Mouse (Mus musculus) heart, postnatal 25 days (tissue): ENCODE data around the gene Olfr221. TPM values are rescaled to one million over a fixed set of nuclear protein-coding genes. Genes with fewer than 3 reads are reported as not detected.

Source experiments
- DNase-seq: peaks from one replicate; pipeline ENCODE4 v3.0.0; 2022; ENCODE audit warnings: low spot score
- intact Hi-C: fragments of 180-260 bp; cut with DNase I; formaldehyde crosslinking; loops from one replicate; pipeline ENCODE4 v1.15.1; 2025
- total RNA-seq, 2 experiments: library from RNA; stranded (reverse); gene quantifications; 2 replicates each; pipeline ENCODE4 v1.2.3; 2021

Olfr221 gene
- total RNA-seq, 2 experiments from 2014 or later = not detected

DNA sequence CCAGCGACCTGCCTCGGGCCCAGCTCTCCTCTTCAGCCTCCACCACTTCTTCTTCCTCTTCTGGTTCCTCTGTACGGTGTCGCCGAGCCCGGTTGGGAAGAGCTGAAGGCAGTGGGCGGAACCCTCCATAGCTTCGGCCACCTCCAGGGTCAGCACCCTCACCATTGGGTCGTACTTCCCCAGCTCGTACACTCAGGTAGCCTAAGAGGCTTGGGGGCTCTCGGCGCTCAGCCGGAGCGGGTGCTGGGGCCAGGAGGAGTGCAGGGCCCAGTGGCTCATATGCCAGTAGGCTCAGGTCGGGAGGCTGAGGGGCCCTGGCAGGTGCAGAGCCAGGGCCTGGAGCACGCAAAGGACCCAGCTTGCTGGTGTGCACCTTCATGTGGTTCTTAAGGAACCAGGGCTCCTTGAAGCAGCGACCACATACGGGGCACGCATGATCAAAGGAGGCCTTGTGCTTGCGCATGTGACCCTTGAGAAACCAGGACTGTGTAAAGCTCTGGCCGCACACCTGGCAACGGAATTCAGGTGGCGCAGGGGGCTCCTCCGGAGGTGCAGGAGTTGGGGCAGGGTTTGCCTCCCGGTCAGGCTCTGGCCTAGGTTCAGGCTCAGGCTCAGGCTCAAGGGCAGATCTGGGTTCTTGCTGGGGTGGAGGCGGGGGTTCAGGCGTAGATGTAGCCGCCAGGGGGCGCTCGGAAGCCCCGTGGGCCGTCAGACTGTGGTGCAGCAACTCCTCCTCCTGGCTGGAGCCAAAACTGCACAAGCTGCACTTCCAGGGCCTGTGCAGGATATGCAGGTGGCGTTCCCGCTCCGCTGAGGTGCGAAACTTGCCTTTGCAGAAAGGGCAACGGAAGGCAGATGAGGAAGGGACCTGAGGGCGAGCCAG lies 33.7 kb downstream of the Olfr221 start:
- peak; percentile 74 for DNase-seq
- intact Hi-C loops = loop anchor here (2.0 to 5.0 kb wide), 3 partner anchors 14 to 106 kb away; no protein-coding TSS in a partner anchor

DNA sequence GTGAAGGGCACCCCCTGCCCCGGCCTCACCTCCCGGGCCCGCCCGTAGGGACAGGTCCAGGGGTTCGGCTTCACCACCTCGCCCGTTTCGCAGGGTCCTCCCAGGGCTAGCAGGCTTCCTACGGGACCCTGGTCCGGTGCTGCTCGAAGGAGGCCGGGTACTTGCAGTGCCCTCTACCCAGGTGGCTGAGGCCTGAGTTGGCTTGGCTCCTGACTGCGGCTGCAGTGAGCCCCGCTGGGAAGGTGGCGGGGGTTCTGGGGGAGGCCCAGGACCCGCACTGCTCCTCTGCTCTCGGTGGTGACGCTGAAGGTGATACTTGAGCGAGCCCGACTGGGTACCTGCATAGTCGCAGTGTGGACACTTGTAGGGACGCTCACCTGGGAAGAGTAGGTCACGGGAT lies 35.5 kb downstream of the Olfr221 start:
- DNase-seq = no peak
- intact Hi-C loops = loop anchor here (5.0 kb wide), 1 partner anchor 74 kb away; no protein-coding TSS in a partner anchor

DNA sequence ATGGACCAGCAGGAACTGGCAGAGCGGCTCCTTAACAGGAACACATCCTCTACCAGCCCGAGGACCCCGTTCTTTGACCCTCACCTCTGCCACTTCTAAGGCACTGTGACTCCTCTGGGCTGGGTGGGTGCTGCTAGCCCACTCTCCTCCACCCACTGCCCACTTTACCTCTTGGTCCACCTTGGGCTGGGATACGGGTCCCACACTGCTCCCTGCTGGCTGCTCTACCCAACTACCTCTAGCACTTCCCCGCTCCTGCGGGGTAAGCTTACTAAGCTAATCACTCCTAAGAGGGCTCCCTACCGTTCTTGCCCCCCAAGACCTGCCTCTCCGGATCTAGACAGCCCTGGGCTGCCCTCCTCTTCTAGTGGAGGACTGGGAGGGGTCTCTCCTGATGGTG lies 36.0 kb downstream of the Olfr221 start:
- intact Hi-C loops = loop anchor here (5.0 kb wide), 1 partner anchor 74 kb away; no protein-coding TSS in a partner anchor
- DNase-seq = no peak

DNA sequence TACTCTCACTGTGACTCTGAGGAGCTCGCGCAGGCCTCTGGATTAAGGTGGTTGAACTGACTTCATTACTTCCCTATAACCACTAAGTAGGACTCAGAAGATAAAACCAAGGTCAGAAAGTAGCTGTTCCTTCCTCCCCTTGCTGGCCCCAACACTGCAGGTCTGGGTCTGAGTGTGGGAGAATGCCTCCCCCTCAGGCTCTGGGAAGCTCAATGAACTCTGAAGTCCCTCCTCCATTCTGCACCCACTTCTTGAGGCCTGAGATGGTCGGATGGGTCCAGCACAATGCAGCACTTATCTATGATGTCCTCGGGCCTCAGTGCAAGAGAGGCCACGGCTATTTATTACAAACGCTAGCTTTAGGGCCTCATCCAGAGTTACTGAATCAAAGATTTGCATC lies 36.6 kb downstream of the Olfr221 start:
- intact Hi-C loops = loop anchor here (5.0 kb wide), 1 partner anchor 73 kb away; no protein-coding TSS in a partner anchor

DNA sequence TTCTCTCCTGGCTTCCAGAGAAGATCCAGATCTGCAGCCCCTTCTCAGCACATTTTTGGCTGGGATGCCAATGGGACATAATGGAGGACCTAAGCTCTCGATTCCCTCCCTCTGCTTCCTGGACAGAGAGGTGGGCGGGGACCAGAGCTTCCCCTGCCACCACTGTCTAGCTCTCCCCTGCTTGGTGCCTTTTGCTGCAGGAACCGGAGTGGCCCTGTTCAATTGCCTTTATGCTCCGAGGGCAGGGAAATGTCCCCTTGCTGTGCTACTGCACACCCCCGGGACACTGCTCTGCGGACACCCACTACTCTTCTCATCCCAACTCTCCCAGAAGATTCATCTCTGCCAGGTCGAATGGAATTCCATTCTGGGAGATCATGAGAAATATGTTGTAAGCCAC lies 37.1 kb downstream of the Olfr221 start:
- no peak for DNase-seq
- intact Hi-C loops = loop anchor here (5.0 kb wide), 1 partner anchor 73 kb away; no protein-coding TSS in a partner anchor

More for the DNA sequence above, 36.6 kb downstream of the Olfr221 start:
- no peak for DNase-seq

DNA sequence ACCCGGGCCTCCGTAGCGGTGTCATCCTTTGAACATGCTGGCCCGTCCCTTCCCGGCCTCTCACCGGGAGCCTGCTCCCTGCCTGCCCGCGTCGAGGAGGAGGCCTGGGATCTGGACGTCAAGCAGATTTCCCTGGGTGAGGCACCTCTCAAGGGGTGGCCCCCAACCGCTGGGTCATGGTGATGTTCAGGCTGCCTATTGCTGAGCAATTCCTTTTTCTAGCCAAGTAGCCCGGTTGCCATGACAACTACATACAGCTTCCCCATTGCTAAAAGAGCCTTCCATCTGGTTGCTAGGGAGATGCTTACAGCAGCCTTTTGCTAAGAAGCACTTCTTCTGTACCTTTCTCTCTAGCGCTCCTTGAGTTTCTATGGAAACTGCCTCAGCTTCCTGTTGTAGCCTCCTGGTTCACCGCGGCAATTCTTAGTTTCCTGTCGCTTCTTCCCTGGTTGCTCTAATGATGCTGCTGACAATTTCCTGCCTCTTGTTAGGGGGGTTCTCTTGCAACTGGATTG lies 38.2 kb downstream of the Olfr221 start:
- DNase-seq = no peak
- intact Hi-C loops = no loop called here

DNA sequence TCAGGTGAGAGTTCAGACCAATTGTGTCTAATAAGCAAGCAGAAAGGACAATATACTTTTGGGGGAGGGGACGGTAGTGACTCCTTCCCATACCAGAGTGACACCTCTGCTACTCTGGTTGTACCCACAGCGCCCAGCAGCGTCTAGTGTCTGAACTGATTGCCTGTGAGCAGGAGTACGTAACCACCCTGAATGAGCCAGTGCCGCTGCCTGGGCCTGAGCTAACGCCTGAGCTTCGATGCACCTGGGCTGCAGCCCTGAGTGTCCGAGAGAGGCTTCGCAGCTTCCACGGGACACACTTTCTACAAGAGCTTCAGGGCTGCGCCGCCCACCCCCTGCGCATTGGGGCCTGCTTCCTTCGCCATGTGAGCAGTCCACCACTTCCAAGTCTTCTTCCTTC lies 44.8 kb downstream of the Olfr221 start:
- intact Hi-C loops = loop anchor here (2.0 kb wide), 1 partner anchor 95 kb away; no protein-coding TSS in a partner anchor
- no peak for DNase-seq

DNA sequence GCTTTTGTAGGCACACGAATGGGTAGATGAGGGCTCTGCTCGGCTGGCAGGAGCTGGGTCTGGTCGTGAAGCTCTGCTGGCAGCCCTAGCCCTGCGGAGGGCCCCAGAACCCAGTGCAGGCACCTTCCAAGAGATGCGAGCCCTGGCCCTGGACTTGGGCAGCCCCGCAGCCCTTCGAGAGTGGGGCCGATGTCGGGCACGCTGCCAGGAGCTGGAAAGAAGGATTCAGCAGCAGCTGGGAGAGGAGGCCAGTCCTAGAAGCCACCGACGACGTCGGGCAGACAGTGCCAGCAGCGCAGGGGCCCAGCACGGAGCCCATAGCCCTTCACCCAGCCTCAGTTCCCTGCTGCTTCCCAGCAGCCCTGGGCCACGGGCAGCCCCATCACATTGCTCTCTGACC lies 45.4 kb downstream of the Olfr221 start:
- no peak for DNase-seq
- intact Hi-C loops = loop anchor here (2.0 kb wide), 1 partner anchor 94 kb away; no protein-coding TSS in a partner anchor

DNA sequence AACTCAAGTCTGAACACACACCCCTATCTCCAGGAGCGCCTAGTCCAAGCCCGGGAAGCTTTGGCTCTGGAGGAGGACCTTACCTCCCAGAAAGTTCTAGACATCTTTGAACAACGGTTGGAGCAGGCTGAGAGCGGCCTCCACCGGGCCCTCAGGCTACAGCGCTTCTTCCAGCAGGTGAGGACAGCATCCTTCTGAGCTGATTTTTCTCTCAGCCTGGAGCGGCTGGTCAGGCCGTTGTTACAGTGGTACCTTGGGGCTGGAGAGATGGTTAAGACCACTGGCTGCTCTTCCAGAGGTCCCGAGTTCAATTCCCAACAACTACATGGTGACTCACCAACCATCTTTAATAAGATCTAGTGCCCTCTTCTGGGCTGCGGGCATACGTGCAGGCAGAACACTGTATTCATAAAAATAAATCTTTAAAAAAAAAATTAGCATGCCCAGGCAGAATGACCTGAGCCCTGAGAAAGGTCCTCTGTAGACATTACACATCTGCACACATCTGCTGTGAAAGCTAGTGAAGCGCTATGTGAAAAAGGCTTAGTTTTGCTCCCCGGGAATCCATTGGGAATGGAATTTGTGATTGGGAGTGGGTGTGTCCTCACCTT lies 45.9 kb downstream of the Olfr221 start:
- DNase-seq = no peak
- intact Hi-C loops = loop anchor here (2.0 kb wide), 1 partner anchor 94 kb away; no protein-coding TSS in a partner anchor

DNA sequence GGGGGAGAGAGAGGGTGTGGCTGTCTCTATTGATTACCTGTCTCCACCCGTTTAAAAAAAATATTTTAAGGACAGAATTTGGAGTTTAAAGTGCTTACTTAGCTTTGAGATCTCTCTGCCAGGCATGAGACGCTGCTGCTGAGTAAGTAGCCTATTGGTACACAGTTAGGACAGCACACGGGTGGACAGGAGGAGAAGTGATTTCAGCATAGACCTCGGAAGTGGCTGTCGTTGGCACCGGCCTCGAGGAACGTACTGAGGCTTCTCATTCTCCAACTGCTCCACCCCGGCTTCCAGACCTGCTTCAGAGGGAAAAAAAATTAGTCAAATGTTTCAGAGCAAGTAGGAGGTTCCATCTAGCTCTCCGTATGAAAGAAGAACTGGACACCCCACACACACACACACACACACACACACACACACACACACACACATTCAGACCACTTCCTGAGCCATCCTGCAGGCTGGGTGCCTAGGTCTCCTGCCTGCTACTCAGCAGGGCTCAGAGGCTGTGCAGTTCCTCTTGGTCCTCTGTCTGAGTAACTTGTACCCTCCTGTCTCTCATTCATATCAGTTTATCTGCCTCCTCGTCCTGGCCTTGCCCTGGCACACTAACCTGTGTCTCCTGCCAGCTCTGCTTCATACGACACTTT lies 46.9 kb downstream of the Olfr221 start:
- intact Hi-C loops = no loop called here

DNA sequence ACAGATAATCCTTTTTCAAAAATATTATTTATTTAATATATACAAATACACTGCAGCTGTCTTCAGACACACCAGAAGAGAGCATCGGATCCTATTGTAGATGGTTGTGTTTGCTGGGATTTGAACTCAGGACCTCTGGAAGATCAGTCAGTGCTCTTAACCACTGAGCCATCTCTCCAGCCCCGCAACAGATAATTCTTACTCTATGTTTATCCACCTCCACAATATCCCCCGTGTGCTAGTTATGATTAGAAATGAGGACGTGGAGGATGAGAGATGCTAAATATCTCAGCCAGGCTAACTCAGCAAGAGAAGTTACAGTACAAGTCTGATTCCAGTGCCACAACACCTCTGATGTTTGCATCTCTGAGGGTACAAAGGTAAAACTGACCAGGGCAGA lies 47.8 kb downstream of the Olfr221 start:
- intact Hi-C loops = no loop called here
- no peak for DNase-seq

More for the DNA sequence above, 46.9 kb downstream of the Olfr221 start:
- DNase-seq = no peak

DNA sequence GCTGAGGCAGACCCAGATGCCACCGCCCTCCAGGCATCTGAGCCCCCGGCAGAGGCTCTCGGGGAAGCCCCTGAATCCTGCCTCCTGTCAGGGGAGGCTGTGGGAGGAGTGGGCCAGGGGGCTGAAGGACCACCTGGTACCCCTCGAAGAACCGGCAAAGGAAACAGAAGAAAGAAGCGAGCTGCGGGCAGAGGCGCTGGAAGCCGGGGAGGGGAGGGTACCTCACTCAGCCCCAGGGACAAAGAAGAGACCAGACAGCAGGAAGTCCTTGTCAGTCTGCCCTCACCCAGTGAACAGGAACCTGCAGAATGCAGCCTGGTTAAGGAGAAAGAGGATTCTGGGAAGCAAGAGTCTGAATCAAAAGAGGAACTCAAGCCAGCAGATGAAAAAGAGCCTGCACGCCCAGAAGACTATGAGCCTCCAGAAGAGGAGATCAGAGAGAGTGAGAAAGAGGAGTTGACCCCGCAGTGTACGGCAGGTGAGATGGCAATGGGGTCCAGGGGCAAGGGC lies 52.7 kb downstream of the Olfr221 start:
- intact Hi-C loops = no loop called here
- no peak for DNase-seq

DNA sequence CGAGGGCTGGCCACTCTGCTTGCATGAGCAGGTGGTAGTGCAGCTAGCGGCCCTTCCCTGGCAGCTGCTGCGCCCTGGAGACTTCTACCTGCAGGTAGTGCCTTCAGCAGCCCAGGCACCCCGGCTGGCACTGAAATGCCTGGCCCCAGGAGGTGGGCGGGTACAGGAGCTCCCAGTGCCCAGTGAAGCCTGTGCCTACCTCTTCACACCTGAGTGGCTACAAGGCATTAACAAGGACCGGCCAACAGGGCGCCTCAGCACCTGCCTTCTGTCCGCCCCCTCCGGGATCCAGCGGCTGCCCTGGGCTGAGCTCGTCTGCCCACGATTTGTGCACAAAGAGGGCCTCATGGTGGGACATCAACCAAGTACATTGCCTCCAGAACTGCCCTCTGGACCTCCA lies 53.5 kb downstream of the Olfr221 start:
- DNase-seq = no peak
- intact Hi-C loops = no loop called here

DNA sequence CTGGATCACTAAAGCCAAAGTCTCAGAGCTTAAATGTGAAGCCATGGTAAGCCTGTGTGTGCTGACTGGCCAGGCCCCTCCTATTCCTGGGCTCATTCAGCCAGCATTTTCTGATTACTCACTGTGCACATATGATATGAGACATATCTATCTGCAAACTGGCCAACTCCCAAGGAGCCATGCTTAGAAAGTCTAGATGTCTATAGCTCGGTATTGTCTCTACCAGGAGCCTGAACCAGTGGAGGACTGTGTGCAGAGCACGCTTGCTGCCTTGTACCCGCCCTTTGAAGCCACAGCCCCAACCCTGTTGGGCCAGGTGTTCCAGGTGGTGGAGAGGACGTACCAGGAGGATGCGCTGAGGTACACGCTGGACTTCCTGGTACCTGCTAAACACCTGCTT lies 55.1 kb downstream of the Olfr221 start:
- intact Hi-C loops = no loop called here
- DNase-seq = no peak

DNA sequence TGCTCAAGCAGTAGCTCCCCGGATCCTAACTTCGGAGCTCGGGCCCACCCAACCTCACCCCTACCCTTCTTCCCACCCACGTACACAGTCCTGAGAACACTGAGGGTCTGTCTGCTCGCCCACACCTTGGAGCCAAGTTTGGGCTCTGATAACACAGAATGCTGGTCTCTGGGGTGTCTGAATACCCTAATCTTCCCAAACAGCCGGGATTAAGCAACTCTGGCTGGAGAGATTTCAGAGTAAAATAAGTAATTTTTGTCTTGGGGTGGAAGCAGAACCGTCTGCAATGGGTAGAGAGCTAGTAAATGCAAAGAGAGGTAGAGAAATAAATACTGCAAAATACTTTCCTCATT lies 56.1 kb downstream of the Olfr221 start:
- intact Hi-C loops = no loop called here

DNA sequence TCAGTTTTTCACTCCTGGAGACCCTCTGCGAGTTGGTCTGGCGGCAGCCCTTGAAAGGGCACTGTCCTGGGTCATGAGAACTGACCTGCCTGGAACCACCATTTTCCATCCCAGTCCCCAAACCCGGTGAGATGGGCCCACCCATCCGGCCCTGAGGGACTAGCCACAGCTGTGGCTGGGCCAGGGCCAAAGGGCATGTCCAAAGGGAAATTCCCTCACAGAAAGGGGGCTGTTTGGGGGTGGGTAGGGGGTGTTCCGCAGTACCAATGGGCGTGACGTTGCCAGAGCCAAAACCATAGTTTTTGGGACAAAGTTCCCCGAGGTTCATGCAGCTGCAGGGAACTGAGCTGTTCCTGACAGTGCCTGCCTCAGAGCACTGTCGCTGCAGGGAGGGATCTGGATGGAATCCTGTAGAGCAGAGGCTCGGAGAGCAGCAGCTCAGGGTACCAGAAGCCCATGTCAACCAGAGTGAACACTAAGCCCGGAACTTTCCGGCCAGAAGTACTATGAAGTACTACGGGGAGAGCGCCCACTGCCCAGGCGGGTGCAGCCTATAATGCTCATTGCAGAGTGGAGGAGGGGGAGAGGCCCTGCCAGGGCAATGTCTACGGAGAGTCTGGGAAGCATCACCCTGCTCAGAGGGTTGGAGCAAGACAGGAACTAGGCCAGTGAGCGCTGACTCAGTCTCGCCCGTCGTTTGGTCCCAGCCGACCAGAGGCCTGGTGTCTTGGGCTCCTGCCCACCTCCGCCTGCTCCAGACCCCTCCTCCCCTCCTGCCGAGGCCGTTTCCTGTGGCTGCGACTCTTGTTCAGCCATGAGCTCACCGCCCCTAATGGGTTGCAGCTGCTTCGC lies 56.7 kb downstream of the Olfr221 start:
- peak; percentile 88 for DNase-seq
- intact Hi-C loops = loop anchor here (2.0 kb wide), 2 partner anchors 37 to 45 kb away; no protein-coding TSS in a partner anchor

More for the DNA sequence above, 56.1 kb downstream of the Olfr221 start:
- DNase-seq = no peak

DNA sequence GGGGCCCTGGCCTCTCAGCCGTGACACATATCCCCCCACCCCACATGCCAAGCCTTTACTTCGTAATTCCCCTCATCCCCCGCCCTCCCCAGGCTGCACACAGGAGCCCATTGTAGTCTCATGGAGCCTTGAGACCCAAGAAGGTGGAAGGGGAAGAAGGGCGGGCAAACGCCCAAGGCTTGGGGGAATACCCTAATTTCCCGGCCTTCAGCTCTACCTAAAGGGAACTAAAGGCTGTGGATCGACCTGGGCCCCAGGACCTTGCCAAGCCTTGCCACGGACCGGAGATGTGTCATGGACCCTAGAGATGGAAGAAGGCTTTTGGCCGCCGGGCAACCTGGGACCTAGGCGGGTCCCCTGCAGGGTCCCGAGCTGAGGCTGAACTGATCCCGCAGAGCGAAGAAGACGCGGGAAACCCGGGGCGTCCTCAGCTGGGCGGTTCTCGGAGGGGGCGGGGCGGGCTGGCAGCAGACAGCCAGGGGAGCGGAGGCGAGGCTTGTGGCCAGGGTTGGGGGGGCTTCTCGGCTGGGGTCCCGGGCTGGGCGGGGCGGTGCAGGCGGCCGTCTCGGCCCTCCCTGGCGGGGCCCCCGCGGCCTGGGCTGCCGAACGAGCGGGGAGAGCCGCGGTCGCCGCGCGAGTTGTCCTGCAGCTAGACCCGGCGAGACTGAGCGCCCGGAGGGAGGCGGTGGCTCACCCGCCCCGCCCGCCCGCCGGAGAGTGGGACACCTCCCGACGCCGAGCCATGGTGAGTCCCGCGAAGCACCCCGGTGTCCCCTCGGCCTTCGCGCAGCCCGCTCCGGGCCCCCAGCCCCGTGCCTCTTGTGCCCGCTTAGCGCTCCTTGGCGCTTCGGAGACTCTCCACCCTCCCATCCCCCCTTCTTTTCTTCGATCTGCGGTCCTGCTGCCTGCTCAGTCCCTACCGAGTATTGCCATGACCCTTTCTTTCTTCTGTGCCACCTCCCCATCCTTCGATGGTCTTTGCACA lies 57.7 kb downstream of the Olfr221 start, which contains the start of gene Arhgef40:
Gene Arhgef40 (plus strand): TSS at position 473 of the 985 bp plus-strand sequence.
- intact Hi-C loops = loop anchor here (2.0 kb wide), 2 partner anchors 38 to 44 kb away; no protein-coding TSS in a partner anchor
- peak; percentile 64 for DNase-seq
